Mouse (Mus musculus): ENCODE results near the gene Cyld.

GRCm38 (mm10) chr8:88701611-88702010 is 4.8 kb downstream of the Cyld start:
- TF ChIP-seq CTCF (IDR thresholded peaks at IDR 0.05; ENCODE audit: borderline replicate concordance, control insufficient read depth, extremely low read depth, insufficient read depth, low read length, poor library complexity) (peak; percentile 44; the same call in 1 of the 2 replicates), POLR2A (IDR thresholded peaks at IDR 0.05; ENCODE audit: control insufficient read depth, extremely low read depth, insufficient read depth, low read length, poor library complexity) (no peak)

Data from thymus, adult 2 months (tissue).